Mouse (Mus musculus): ENCODE measurements around the gene Olfr1513. TPM values are rescaled to one million over a fixed set of nuclear protein-coding genes. Genes with fewer than 3 reads are reported as not detected.
"Not testable (repeated sequence)": the region's sequence is repeated elsewhere in the genome, so short reads cannot be mapped to it uniquely, and the experiment has no call there.

The Olfr1513 gene
- polyA plus RNA-seq, 2 experiments from 2014 or later: 0.12 TPM; not detected in 1

DNA sequence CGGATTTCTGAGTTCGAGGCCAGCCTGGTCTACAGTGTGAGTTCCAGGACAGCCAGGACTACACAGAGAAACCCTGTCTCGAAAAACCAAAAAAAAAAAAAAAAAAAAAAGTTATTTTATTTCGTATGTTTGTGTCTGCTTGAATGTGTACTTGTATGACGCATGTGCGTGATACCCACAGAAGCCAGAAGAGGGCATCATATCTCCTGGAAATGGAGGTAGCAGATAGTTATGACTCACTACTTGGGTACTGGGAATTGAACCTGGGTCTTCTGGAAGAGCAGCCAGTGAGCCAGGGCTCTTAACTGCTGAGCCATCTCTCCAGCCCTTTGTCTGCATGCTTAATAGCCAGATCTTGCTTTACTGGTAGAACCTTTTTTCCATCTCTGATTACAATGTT, 45.9 kb downstream of the Olfr1513 start:
- not testable (repeated sequence) for ATAC-seq

- ATAC-seq: no peak
These were observed 50.1 kb downstream of the Olfr1513 start for GRCm38 (mm10) chr14:52306100-52306499.

- ATAC-seq: peak; percentile 95
These were observed 51.5 kb downstream of the Olfr1513 start, which contains the start of gene Mettl3 for GRCm38 (mm10) chr14:52304644-52305271. Mettl3 (minus strand) TSS chr14:52305128.

- not testable (repeated sequence) for ATAC-seq
These were observed 52.7 kb downstream of the Olfr1513 start for GRCm38 (mm10) chr14:52303517-52303916.

Other genes with a start within 250 kb of the Olfr1513 start
- 10 to 100 TPM; 71.4 to 94.9 TPM for gene Rpgrip1, start 245.7 kb downstream of the Olfr1513 start, polyA plus RNA-seq (2017; shearing (Covaris generic))
- gene Supt16, start 159.0 kb downstream of the Olfr1513 start, polyA plus RNA-seq (2017; shearing (Covaris generic)): 10 to 100 TPM; 46.7 to 52.4 TPM
- 10 to 100 TPM; 58.3 to 58.5 TPM for gene Chd8, start 98.6 kb downstream of the Olfr1513 start, polyA plus RNA-seq (2017; shearing (Covaris generic))
- gene Tox4, start 77.3 kb downstream of the Olfr1513 start, polyA plus RNA-seq (2017; shearing (Covaris generic)): 10 to 100 TPM; 66.0 to 76.9 TPM
- 10 to 100 TPM; 14.5 to 17.3 TPM for gene Rab2b, start 76.9 kb downstream of the Olfr1513 start, polyA plus RNA-seq (2017; shearing (Covaris generic))
- gene Mettl3, start 51.3 kb downstream of the Olfr1513 start, polyA plus RNA-seq (2017; shearing (Covaris generic)): 10 to 100 TPM; 32.3 to 33.8 TPM
- 1 to 10 TPM; 2.9 to 4.1 TPM for gene Sall2, start 27.6 kb downstream of the Olfr1513 start, polyA plus RNA-seq (2017; shearing (Covaris generic))
- gene Olfr1512, start 22.8 kb upstream of the Olfr1513 start, polyA plus RNA-seq (2017; shearing (Covaris generic)): not detected
- not detected for gene Olfr1511, start 41.0 kb upstream of the Olfr1513 start, polyA plus RNA-seq (2017; shearing (Covaris generic))
- not detected for gene Olfr1510, start 58.0 kb upstream of the Olfr1513 start, polyA plus RNA-seq (2017; shearing (Covaris generic))
- not detected for gene Olfr1509, start 86.6 kb upstream of the Olfr1513 start, polyA plus RNA-seq (2017; shearing (Covaris generic))
- gene Olfr1508, start 111.1 kb upstream of the Olfr1513 start, polyA plus RNA-seq (2017; shearing (Covaris generic)): not detected
- gene Olfr1507, start 139.3 kb upstream of the Olfr1513 start, polyA plus RNA-seq (2017; shearing (Covaris generic)): under 1 TPM in 1 of 2 experiments, not detected in 1; 0.81 TPM

Data from activated CD4-positive, CD25-positive, alpha-beta regulatory T cell, adult 4 months (primary cell).